Mouse (Mus musculus): ENCODE data around the gene Exo5.

GRCm38 (mm10) chr4:120955586-120955985 is 30.8 kb upstream of the Exo5 start:
- TF ChIP-seq TAL1 (IDR thresholded peaks at IDR 0.05; ENCODE audit: low read length) (no peak), EP300 (IDR thresholded peaks at IDR 0.05; ENCODE audit: low read depth in 1 of 2, low read length in 2 of 2) (no peak), POLR2A (IDR thresholded peaks at IDR 0.05; ENCODE audit: control insufficient read depth in 1 of 2, insufficient read depth in 1 of 2, low read depth in 1 of 2, low read length in 2 of 2, poor library complexity in 1 of 2) (no peak), UBTF (IDR thresholded peaks at IDR 0.05; ENCODE audit: borderline replicate concordance, insufficient read depth, low read depth, low read length) (no peak), CTCF (IDR thresholded peaks at IDR 0.05 in 2 of 3, conservative IDR thresholded peaks at IDR 0.05 in 1 of 3; ENCODE audit: control insufficient read depth in 1 of 3, insufficient read depth in 1 of 3, low read depth in 2 of 3, low read length in 3 of 3, poor library complexity in 1 of 3, severe bottlenecking in 1 of 3) (no peak), MAX (IDR thresholded peaks at IDR 0.05; ENCODE audit: low read length) (no peak), MYC (IDR thresholded peaks at IDR 0.05; ENCODE audit: low read depth, low read length) (no peak)

Measured in MEL (cell line).